Mouse (Mus musculus) ovary, postnatal 14 days (tissue): Measurements from ENCODE around the gene Cadm3.

ENCODE experiments used
- DNase-seq: peaks from one replicate; pipeline ENCODE4 v3.0.0; 2022; ENCODE audit warnings: low spot score

Cadm3 gene

DNA sequence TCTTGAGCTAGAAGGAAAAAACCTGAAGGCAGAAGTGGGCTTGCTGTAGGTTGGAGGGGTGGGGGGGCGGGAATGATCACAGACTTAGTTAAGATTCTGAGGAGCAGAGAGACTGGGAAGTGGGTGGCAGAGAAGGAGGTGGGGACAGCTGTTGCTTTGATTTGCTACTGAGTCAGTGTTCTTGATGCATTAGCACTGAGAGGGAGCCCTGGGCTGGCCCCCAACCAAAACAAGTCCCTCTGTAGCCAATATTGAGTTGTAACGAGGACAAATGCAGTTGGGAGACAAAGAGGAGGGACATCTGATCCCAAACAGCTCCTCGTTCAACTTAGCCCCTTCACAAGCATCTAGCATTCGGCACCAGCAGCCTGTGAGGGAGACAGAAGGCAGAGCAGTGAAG is 9.7 kb downstream of the Cadm3 start:
- DNase-seq: no peak

DNA sequence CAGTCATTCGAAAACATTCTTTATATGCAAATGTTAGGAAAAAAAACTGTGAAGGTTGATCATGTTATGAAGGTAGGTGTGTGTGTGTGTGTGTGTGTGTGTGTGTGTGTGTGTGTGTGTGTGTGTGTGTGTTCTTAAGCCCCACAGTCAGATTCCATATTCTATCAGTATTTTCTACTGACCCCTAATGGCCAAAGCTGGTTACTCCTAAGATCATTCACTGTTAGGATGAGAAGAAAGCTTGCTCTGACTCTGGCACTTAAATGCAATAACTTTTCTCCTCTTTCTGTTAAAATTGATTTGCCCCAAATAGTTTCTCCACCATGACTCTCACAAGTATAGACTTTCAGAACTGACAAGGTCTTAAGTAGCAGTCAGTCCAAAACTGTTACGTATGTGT is 10.8 kb downstream of the Cadm3 start:
- no peak for DNase-seq

DNA sequence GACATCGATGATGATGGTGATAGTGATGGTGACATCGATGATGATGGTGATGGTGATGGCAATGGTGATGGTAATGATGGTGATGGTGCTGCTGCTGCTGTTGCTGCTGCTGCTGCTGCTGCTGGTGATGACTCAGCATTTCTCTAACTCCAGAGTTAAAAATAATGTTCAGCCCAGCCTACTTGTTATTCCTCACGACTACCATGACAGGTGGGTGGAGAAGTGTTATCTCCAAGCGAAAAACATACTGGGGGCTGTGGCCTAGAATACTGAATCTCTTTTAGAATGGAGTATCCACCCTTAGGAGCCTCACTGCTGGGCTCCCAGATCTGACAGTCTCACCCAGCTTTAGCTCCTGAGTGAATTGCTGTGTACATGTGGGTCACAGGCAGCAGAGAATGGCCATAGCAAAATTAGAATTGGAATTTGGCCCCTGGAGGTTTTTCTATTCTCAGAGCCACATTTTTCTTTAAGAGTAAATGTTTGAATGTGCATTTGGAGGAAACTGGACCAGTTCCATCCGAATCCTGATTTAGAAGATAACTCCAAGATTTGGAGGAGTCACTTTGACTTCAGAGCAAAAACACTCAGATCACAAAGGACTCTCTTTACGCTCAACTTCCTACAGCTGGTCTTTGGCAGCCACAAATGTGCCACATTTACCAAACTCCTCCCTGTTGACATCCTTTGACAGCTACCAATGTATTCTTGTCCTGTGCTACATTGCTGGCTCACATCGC is 12.2 kb downstream of the Cadm3 start:
- DNase-seq: no peak

DNA sequence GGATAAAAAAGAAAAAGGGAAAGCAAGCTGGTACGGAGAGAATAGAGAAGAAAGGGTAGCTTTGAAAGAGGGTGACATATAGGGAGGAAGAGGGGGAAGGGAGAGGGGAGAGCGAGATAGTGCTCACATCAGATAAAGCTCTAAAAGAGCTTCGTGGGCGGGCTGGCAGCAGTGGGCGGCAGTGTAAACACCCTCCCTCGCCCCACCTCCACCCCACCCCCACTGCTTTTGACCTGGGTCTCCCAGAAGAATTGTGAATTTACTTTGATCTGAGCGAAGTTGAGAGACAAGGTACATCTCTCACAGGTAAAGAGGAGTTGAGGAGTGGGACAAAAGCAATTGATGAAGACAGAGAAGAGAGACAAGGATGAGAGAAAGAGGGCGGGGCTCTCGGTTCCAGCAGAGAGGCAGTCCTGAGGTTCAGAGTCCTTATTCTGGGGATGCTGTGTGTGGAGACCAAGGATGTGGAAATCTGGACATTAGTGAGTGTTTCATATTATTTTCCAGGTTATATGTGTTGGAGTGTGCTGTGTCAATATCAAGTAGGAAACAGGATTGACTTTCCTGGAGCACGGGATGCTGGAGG is 17.0 kb downstream of the Cadm3 start, which contains the start of gene Aim2:
Gene Aim2 (plus strand): TSS at position 508 of the 586 bp plus-strand sequence.
- DNase-seq: no peak

DNA sequence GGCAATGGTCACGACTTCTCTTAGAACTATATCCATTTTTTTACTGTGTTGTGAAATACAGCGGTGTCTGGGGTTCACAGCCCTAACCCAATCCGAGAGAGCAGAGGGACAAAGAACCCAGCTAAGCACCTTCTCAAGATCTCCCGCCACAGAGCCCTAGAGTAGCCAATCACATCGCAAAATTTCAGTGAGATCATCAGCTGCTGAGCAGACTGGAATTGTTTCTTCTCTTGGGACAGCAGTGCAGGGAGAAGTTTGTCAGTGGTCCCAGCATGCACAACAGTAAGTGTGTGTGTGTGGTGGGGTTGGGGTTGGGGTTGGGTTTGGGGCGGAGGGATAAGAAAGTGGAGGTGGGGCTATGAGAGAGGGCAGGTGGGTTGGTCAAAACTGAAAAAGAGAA is 17.5 kb downstream of the Cadm3 start:
- DNase-seq: peak; percentile 55

DNA sequence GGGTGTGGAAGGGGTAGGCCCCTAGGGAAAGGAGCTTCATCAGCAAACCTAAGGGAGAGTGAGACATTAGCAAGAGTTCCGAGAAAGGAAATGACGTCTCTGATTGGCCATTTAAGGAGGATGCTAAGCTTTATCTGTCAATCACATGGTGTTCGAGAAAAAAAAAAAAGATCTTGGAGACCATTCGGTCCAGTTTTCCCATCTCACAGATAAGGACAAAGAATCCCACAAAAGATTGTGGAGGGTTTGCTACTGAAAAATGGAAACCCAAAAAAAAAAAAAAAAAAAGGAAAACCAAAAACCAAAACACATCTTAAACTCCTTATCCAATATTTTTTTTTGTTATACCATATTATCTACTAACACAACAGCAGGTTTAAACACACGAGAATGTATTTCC is 18.3 kb downstream of the Cadm3 start:
- DNase-seq: no peak

DNA sequence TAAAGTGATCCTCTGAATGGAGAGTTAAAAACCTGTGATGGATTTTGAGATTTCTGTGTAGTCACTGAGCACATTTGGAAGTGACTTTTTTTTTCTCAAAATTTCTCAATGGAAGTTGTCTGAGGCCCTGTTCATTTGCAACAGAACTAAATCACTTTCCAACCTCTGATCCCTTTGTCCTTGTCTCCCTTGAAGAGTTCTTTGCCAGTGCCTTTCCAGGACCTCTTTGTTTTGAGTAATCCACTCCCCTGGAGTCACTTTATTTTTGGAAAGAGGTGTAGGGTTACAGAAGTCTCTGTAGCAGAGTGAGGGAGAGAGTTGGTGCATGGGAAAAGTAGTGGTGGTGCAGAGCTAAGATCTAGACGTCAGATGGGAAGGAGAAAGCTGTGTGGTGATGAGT is 19.0 kb downstream of the Cadm3 start:
- no peak for DNase-seq

DNA sequence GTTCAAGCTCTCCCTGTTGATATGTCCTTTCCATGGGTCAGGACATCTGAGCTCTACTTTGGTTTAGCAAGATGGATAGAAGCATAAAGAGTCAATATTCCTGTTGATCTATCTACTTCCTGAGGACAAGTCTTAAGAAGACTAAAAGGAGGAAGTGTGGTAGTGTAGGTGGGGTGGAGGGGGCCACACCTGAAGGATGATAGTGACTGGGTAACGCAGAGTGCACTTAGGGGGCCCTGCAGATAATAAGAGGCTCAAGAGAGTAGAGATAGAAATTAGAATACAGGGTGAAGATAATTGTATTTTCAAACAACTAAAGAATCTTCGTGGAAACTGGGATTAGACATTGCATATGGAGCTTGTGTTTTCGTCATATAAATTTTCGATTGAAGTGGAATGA is 22.4 kb downstream of the Cadm3 start:
- no peak for DNase-seq

DNA sequence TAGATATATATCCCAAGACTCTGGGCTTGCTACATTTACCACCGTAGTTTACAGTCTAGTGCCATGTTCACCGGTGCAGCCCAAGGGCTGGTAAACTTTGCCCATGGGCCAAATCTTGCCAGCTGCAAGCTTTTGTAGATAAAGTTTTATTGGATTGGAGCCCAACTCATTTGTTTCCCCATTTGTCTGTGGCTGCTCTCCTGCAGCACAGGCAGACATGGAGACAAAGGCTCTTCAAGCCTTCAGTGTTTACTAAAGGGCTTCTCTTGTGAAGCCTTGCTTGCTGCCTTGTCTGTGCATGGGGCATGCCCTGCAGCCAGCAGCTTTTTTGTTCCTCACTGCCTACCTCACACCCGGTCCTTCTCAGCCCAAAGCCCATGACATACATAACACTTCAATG is 23.6 kb downstream of the Cadm3 start:
- DNase-seq: no peak

DNA sequence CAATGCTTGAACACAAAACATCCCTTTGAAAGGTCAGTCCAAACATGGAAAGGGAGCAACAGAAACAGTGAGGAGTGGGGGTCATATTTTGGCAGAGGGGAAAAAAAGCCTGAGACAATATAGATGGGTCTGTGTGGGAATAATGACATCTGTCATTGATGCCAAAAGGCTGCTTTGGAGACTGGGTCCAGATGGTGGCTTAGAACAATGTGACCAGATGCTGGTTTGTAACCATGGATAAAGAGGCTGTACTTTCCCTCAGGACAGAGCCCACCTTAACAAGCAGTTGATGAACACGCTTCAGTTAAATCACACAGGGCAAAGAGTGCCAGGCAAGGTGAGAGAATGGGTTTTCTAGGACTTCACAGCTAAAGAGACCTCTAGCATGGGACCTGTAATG is 25.1 kb downstream of the Cadm3 start:
- no peak for DNase-seq

DNA sequence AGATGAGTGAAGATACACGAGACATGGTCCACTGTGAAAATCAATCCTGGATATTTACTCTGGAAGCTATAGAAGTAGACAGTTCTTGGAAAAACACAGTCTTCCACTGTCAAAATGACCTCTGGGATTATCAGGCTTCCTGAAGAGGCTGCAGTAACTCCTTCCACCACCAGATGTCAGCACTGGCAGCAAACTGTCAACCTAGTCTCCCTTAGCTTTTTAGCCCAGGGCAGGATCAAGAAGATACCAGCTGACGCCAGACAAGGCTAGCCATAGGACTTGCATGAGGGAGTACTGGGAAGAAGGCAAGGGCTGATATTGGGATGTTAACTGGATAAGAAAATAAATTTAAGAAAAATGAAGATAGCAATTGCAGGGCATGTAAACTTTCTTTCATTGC is 28.0 kb downstream of the Cadm3 start:
- peak; percentile 37 for DNase-seq

DNA sequence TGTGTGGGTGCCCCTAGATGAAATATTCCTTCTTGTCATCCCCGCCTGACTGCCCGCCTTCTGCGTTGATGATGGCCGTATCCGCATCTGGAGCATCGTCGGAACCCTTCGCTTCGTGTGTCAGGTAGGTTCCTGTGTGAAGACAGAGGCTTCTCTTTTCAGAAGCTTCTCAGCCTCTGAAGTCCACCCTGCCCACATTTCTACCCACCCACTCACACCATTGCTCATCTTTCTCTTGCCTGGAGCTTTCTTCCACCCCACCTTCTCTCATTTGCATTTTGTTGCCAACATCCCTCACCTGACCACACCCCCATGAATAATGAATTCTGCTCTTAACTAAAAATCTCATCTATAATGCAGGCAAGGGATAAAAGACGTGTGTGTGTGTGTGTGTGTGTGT is 30.5 kb downstream of the Cadm3 start:
- no peak for DNase-seq

DNA sequence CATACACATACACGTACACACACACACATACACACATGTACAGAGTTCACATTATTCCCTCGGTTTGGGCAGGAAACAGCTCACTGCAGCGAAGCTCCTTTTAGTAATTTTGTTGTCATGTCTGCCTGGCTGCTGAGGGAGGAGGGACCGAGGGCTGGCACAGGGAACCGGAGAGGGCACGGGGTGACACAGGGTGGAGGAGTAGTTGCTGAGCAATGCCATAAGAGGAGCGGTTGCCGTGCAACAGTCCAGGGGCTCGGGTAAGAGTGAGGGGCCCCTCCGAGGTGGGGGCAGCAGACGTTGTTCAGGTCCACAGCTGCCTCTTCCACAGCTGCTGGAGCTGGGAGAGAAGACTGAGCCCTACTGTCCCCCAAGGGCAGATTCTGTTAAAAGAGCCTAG is 31.6 kb downstream of the Cadm3 start:
- no peak for DNase-seq

DNA sequence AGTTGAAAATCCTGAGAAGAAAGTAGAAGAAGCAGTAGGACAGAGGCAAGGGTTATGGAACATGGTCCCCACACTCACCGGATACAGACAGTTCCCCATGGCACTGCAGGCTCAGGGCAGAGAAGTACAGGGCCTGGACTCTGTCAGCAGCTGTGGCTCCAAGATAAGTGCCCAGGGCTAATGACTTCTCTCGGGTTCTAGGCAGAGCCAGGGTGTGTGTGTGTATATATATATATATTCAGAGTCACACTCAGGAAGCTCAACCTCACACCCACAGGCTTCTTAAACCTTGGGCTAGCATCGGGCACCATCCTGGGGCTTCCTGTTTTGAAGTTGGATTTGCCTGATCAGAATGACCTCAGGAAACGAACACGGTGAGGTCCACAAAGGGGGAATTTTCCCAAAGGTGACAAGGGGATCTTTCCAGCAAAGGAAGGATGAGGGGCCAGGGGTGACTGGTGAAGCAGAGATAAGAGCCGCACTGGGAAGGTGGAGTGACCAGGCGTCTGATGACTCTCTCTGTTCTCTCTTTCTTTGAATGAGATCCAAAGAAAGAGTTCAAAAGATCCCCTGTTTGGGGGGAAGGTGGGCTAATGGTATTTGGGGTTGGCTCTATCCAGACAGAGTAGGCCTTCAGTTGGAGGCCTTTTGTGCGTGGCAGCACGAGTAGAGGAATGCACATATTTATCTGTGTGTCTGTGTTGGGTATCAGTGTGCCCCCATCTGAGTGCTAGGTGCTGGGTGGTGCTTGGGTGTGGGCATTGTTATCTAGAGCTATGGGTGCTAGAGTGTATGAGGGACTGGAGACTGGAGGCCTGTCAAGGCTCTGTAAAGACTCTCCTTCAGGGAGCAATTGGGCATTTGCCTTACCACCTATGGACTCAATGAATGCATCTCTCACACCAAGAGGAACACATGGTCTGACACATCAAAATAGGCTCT is 33.9 kb downstream of the Cadm3 start, which contains the start of gene Ackr1:
Gene Ackr1 (minus strand): TSS at position 439 of the 942 bp plus-strand sequence.
- no peak for DNase-seq

DNA sequence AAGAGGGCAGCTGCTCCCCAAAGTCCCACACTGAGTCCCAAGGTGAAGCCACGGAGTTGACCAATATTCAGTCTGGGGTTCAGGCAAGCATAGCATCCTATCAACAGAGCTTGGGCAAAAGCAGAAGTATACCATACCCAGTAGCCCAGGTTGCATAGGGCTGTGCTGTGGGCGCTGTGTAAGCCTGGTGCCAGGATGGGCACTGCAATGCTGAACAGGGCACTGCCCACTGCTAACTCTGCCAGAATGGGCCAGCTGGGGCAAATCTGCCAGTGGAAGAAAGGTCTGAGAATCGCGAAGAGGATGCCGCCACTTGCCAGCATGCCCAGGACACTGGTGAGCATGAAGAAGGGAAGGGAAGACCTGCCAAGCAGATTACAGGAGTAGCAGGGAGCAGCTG is 35.1 kb downstream of the Cadm3 start:
- no peak for DNase-seq

DNA sequence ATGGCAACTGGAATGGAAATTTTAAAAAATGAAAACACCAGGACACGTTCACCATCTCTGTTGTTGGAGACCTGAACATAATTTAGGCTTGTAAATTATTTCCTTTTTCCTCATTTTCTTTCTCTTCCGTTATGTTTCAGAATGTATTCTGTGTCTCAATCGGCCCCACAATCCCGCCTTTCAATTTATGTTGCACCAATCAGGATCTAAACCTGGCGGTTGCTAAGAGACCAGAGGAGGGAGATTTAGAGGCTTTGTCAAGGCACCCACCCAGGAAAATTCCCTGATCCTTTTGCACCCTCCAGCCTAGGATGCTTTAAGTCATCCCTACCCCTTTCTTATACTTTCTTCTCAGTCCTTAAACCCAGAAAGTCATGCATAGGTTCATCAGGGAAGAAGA is 37.8 kb downstream of the Cadm3 start:
- no peak for DNase-seq

DNA sequence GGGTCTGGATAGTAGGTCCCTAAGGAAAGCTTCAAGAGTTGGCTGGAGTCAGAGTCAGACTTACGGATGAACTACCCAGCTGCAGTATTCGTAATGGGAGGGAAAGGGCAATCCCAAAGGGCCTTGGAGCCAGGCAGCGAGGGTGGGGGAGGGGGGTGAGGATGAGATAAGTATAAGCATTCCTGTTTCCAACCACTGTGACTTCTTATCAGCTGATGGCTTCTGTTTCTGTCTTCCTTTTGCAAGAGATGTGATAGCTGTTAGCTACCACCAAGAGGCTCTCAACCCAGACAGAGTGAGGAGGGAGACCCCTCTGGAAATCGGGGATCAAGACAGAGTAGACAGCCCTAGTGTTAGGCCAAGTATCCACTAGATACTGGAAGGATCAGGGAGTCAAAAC is 38.3 kb downstream of the Cadm3 start:
- DNase-seq: no peak

DNA sequence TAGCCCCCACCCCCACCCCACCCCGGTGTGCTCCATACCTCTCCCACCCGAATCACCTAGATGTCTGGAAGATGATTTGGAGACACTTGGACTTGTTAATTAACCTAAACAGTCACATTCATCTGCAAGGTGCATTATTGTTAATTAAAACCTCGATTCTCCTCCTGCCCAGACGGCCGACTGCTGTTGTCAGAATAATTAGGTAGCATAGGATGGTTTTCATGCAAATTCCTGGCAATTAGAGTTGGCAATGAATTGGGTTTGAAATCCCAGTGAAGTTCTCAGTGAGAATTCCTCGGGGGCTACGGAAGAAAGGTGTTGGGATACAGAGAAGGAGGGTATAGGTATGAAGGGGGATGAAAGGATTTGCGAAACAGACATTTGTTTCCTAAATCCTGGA is 39.0 kb downstream of the Cadm3 start:
- DNase-seq: no peak

DNA sequence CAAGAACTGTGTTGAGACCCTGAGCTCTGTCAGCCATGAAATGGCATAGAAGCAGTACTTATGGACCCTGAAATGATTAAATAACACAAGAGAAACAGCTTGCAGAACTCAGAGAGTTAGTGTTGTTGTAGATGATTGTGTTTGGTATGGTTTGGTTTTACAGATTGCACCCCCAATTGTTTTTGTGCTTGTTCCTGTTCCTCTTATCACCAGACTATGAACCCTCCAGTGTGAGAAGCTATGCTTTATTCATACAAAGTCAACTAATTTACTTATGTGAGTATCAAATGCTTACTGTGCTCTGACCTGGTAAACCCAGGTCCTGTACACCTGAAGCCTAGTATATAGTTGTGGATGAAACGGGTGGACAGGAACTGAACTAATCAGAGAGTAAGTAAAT is 40.9 kb downstream of the Cadm3 start:
- DNase-seq: no peak

DNA sequence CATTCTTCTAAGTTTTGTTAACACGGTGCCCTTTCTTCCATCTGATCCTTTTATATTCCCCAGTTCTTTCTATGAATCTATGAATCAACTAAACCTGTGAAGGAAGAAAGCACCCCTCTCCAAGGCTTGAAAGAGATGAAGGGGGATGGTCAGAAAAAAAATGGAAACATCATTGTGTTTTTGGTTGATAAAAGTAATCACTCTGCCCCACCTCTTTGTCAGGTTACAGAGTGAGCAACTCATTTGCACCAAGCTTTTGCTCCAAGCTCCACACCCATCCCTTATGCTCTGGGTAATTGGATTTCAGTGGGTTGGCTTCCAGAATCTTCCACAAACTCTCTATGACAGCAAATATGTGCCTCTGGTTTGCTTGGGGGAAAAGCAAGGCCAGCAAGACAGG is 42.1 kb downstream of the Cadm3 start:
- no peak for DNase-seq

DNA sequence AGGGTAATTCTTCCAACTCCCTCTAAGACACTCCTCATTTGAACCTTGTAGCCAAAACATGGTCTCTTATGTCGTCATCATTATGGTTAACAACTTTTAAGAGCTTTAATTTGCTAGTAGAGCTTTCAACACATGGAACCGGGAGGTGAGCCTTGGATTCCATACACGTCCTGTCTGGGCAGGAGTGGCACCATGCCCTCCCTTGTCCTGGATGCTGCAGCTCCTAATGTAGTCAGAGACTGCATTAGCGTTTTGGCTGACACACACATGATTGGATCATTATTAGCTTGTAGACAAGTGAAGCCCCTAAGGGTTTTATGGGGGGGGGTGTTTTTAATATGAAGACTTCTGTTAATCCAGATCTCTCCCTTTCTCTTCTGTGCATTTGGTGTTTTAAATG is 42.5 kb downstream of the Cadm3 start:
- DNase-seq: no peak

DNA sequence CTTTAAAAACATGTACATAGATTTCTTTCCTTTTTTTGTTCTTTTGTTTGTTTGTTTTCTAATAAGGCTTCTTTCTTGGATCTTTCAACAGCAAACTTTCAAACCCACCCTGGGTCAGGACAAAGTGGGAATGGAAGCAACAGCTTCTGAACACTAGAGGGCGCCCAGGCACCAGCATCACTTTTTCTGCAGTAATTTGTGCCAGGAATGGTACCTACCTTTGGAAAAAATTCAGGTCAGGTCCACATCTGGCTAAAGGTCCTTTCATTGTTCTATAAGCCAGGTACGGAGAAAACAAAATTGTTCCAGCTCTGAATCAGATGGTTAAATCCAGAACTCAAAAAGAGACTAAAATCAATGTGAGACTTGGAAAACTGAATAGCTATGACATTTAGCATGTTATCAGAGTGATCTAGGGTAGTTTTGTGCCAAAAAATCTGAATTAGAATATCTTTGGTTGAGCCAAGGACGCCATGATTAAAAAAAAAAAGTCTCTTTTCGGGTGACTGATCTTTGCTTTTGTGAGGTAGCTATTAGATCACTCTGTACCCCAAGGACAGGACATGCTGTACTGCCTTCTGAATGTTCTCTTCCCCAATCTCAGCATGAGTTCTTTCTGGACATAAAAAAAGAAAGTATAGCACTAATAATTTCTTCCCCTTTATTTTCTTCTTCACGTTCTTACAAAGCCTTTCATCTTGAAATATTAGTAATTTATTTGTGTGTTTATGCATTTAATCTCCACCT is 43.5 kb downstream of the Cadm3 start:
- DNase-seq: peak; percentile 9
